In genomic region chr7:71583443-71584055, GRCm38 (mm10) we compare ENCODE assay signal across 14 mouse cellular contexts.
DNase-seq lines count a peak whose midpoint lies in the region; ATAC-seq and TF ChIP-seq lines count a peak whose summit lies in the region.
"Had no signal": no experiment of that assay in that cellular context is flagged by ENCODE, and none has a peak within 500 bp of the region (broad histone marks: within the 10 kb centered on the region; RNA-seq: fewer than 3 reads in every experiment).

No protein-coding gene starts in this region.

- H3K4me1 ChIP-seq in testis, adult 2 months (ENCODE audit: control insufficient read depth, insufficient read depth, low read length): no peaks in the 10 kb centered on the region
- H3K4me1 ChIP-seq in kidney, postnatal 0 days (replicated peaks; ENCODE audit: insufficient read depth, low read length): no peaks in the 10 kb centered on the region
- no peaks in the 10 kb centered on the region for H3K4me1 ChIP-seq in forebrain, embryonic 13.5 days
- H3K4me1 ChIP-seq: embryonic facial prominence, embryonic 13.5 days; limb, embryonic 13.5 days had no signal

- 41% methylated on average over 1 of the region's 1 CpGs for WGBS in kidney, postnatal 0 days
- WGBS in forebrain, embryonic 13.5 days: 58% methylated on average over 1 of the region's 1 CpGs

- H3K36me3 ChIP-seq in testis, adult 2 months (ENCODE audit: control insufficient read depth, insufficient read depth, low read length): no peaks in the 10 kb centered on the region
- no peaks in the 10 kb centered on the region for H3K36me3 ChIP-seq in kidney, postnatal 0 days (ENCODE audit: insufficient read depth, low read length)
- H3K36me3 ChIP-seq in forebrain, embryonic 13.5 days (ENCODE audit: poor library complexity, severe bottlenecking): no peaks in the 10 kb centered on the region
- H3K36me3 ChIP-seq: embryonic facial prominence, embryonic 13.5 days; heart, embryonic 15.5 days; limb, embryonic 13.5 days had no signal

- H3K27me3 ChIP-seq in testis, adult 2 months (ENCODE audit: control insufficient read depth, insufficient read depth, low read length): no peaks in the 10 kb centered on the region
- no peaks in the 10 kb centered on the region for H3K27me3 ChIP-seq in kidney, postnatal 0 days (ENCODE audit: insufficient read depth, low read length)
- no peaks in the 10 kb centered on the region for H3K27me3 ChIP-seq in forebrain, embryonic 13.5 days
- H3K27me3 ChIP-seq: embryonic facial prominence, embryonic 13.5 days; heart, embryonic 15.5 days; limb, embryonic 13.5 days had no signal

- no peaks in the 10 kb centered on the region for H3K9me3 ChIP-seq in kidney, postnatal 0 days (replicated peaks; ENCODE audit: low read length)
- H3K9me3 ChIP-seq in forebrain, embryonic 13.5 days (replicated peaks): no peaks in the 10 kb centered on the region
- H3K9me3 ChIP-seq: embryonic facial prominence, embryonic 13.5 days; heart, embryonic 15.5 days; limb, embryonic 13.5 days had no signal

- H3K27ac ChIP-seq in testis, adult 2 months (ENCODE audit: control insufficient read depth, insufficient read depth, low read depth, low read length): peak overlapping the region; percentile 29; the same call in 1 of the 2 replicates
- no peak overlapping the region for H3K27ac ChIP-seq in kidney, postnatal 0 days
- H3K27ac ChIP-seq in forebrain, embryonic 13.5 days: no peak overlapping the region
- H3K27ac ChIP-seq: embryonic facial prominence, embryonic 13.5 days; heart, embryonic 15.5 days; limb, embryonic 13.5 days had no signal

- no peak overlapping the region for H3K4me3 ChIP-seq in testis, adult 2 months (ENCODE audit: control insufficient read depth, low read depth, low read length)
- no peak overlapping the region for H3K4me3 ChIP-seq in kidney, postnatal 0 days (replicated peaks; ENCODE audit: low read depth, low read length)
- H3K4me3 ChIP-seq in forebrain, embryonic 13.5 days: no peak overlapping the region
- H3K4me3 ChIP-seq: embryonic facial prominence, embryonic 13.5 days; heart, embryonic 15.5 days; limb, embryonic 13.5 days had no signal

- no peak overlapping the region for H3K4me2 ChIP-seq in kidney, postnatal 0 days (ENCODE audit: low read length)
- H3K4me2 ChIP-seq in forebrain, embryonic 13.5 days: no peak overlapping the region
- H3K4me2 ChIP-seq: embryonic facial prominence, embryonic 13.5 days; heart, embryonic 15.5 days; limb, embryonic 13.5 days had no signal

- ATAC-seq in kidney, postnatal 0 days (replicated peaks; ENCODE audit: low FRiP score, low read depth): no peak
- ATAC-seq in forebrain, embryonic 13.5 days: no peak
- ATAC-seq: forebrain, embryonic 16.5 days; inflammation-experienced regulatory T-cells, adult 6 months had no signal

- no peak for TF ChIP-seq POLR2A in testis, adult 2 months (IDR thresholded peaks at IDR 0.05; ENCODE audit: control insufficient read depth, low read depth, low read length)

- H3K9ac ChIP-seq in kidney, postnatal 0 days (ENCODE audit: low read depth, low read length): no peak overlapping the region
- no peak overlapping the region for H3K9ac ChIP-seq in forebrain, embryonic 13.5 days
- H3K9ac ChIP-seq: embryonic facial prominence, embryonic 13.5 days; heart, embryonic 15.5 days; limb, embryonic 13.5 days had no signal

- no peak for TF ChIP-seq CTCF in testis, adult 2 months (IDR thresholded peaks at IDR 0.05; ENCODE audit: control insufficient read depth, insufficient read depth, insufficient replicate concordance, low read depth, low read length)
- no peak for TF ChIP-seq CTCF in kidney, postnatal 0 days (IDR thresholded peaks at IDR 0.05; ENCODE audit: low read depth)

- peak; percentile 20 for DNase-seq in adrenal gland, postnatal 10 days
- DNase-seq in adrenal gland, postnatal 25 days: no peak
- DNase-seq in testis, postnatal 10 days (ENCODE audit: low spot score): no peak
- peak; percentile 44 for DNase-seq in kidney, postnatal 0 days (ENCODE audit: low spot score)
- peak; percentile 76 for DNase-seq in skeletal muscle tissue, adult 2 months (ENCODE audit: low read depth, low spot score)
- DNase-seq in left cerebral cortex, adult 8-10 months (ENCODE audit: low spot score in 2 of 2): no peak
- DNase-seq: cerebellum, postnatal 14 days had no signal

Comparison
In these comparisons a context has a peak if more than half of its experiments do, and no peak if none do; other contexts are left out.
1. DNase-seq: peak in adrenal gland, postnatal 10 days (single experiment), kidney, postnatal 0 days (single experiment) and skeletal muscle tissue, adult 2 months (single experiment); none in adrenal gland, postnatal 25 days (single experiment), testis, postnatal 10 days (single experiment) and left cerebral cortex, adult 8-10 months (0 of 2).